Mouse (Mus musculus): ENCODE data around the gene Gm42878.

DNA sequence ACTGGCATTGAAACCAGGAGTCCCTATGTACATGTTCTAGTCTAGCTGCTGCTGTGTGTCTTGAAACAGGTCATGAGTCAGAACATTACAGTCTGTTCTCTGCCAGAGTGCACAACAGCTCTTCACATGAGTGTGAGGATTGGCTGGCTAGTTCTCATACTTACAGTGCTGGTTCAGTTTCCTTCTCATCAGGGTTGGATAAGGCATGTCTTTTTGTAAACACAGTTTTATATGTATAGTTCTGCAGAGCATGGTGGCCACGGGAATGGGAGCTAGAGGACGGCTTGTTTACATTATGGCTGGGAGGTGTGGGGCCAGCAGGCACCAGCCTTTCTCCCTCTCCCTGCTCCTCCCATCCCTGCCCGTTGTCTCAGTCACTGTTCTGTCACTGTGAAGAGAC, 75.7 kb downstream of the Gm42878 start:
- TF ChIP-seq CTCF (conservative IDR thresholded peaks at IDR 0.05; ENCODE audit: insufficient read depth, insufficient read length, low read depth, low read length) (no peak), POLR2A (IDR thresholded peaks at IDR 0.05; ENCODE audit: low read depth, low read length) (no peak)
